Mouse (Mus musculus) limb, embryonic 11.5 days (tissue): ENCODE measurements at regions not wholly inside any gene's neighbourhood (a gene's known extent, or its start where the extent isn't known, plus 50 kb on each side); places are given as distances from the start of the nearest gene placed in this dataset.

Experiments used
- ATAC-seq: fragments of 200-750 bp; cut with Nextera tagmentation; 2 replicates; pipeline ENCODE4 v1.8.0; 2017; ENCODE audit warnings: low read depth; ENCODE audit not compliant: insufficient number of reproducible peaks, low FRiP score, low TSS enrichment
- DNase-seq: peaks from one replicate; pipeline ENCODE4 v3.0.0-alpha.2; 2015; ENCODE audit warnings: low spot score
- H3K27ac ChIP-seq: fragments of 300-500 bp; sonication (generic); replicated peaks from 2 replicates; pipeline ENCODE4 v1.5.1; 2014; ENCODE audit warnings: low read depth, mild to moderate bottlenecking, low read length
- H3K27me3 ChIP-seq: fragments of 300-500 bp; sonication (generic); 2 replicates; pipeline ENCODE4 v1.6.1; 2014; ENCODE audit warnings: mild to moderate bottlenecking, low read length, mixed read lengths; ENCODE audit not compliant: control insufficient read depth, insufficient read depth
- H3K36me3 ChIP-seq: fragments of 300-500 bp; sonication (generic); 2 replicates; pipeline ENCODE4 v1.6.1; 2014; ENCODE audit warnings: mild to moderate bottlenecking, low read length, moderate library complexity, mixed read lengths; ENCODE audit not compliant: control insufficient read depth, insufficient read depth
- H3K4me1 ChIP-seq: fragments of 300-500 bp; sonication (generic); 2 replicates; pipeline ENCODE4 v1.6.1; 2014; ENCODE audit warnings: low read length, mixed read lengths; ENCODE audit not compliant: control insufficient read depth, insufficient read depth
- H3K4me2 ChIP-seq: fragments of 300-500 bp; sonication (generic); 2 replicates; pipeline ENCODE4 v1.6.1; 2014; ENCODE audit warnings: low read depth, mild to moderate bottlenecking, moderate library complexity; ENCODE audit not compliant: severe bottlenecking
- H3K4me3 ChIP-seq: fragments of 300-500 bp; sonication (generic); 2 replicates; pipeline ENCODE4 v1.5.1; 2014; ENCODE audit warnings: low read depth, low read length
- H3K9ac ChIP-seq: fragments of 300-500 bp; sonication (generic); 2 replicates; pipeline ENCODE4 v1.6.1; 2014; ENCODE audit warnings: mild to moderate bottlenecking, low read length
- H3K9me3 ChIP-seq: fragments of 300-500 bp; sonication (generic); 2 replicates; pipeline ENCODE4 v1.6.1; 2016; ENCODE audit warnings: low read length; ENCODE audit not compliant: control insufficient read depth
- WGBS: fragments of 180-500 bp; shearing (Covaris S2); extraction: QIAGEN DNeasy Blood & Tissue Kit; methylation state at CpG from one replicate; pipeline ENCODE4 v1.1.7; 2014; 5-methylcytosine and 5-hydroxymethylcytosine counted together

- ATAC-seq (no peak), DNase-seq (no peak)
- Histone ChIP-seq H3K36me3 (no peaks in the 10 kb centered on the region), H3K4me2 (no peak overlapping the region), H3K9me3 (no peaks in the 10 kb centered on the region), H3K27me3 (no peaks in the 10 kb centered on the region), H3K4me3 (no peak overlapping the region), H3K4me1 (no peaks in the 10 kb centered on the region), H3K9ac (no peak overlapping the region), H3K27ac (no peak overlapping the region)
- 74% methylated on average over 5 of the region's 5 CpGs for WGBS
These were observed 109.1 kb upstream of the Zdhhc25 start for GRCm38 (mm10) chr15:88491091-88491366.

- Histone ChIP-seq H3K27ac (no peak overlapping the region), H3K27me3 (no peaks in the 10 kb centered on the region), H3K9me3 (no peaks in the 10 kb centered on the region), H3K9ac (no peak overlapping the region), H3K36me3 (no peaks in the 10 kb centered on the region), H3K4me1 (no peaks in the 10 kb centered on the region), H3K4me3 (no peak overlapping the region), H3K4me2 (no peak overlapping the region)
- 93% methylated on average over 7 of the region's 7 CpGs for WGBS
- DNase-seq = no peak
- ATAC-seq = no peak
These were observed 102.1 kb upstream of the Zdhhc25 start for GRCm38 (mm10) chr15:88497957-88498356.

- no peaks in the 10 kb centered on the region for H3K4me1 ChIP-seq
- H3K27me3 ChIP-seq = no peaks in the 10 kb centered on the region
- no peak overlapping the region for H3K27ac ChIP-seq
- ATAC-seq = no peak
- no peak for DNase-seq
- H3K36me3 ChIP-seq = no peaks in the 10 kb centered on the region
- no peak overlapping the region for H3K4me2 ChIP-seq
- 91% methylated on average over 2 of the region's 2 CpGs for WGBS
- H3K9ac ChIP-seq = no peak overlapping the region
- H3K9me3 ChIP-seq = no peaks in the 10 kb centered on the region
- H3K4me3 ChIP-seq = no peak overlapping the region
These were observed 97.8 kb upstream of the Zdhhc25 start for GRCm38 (mm10) chr15:88502311-88502710.

GRCm38 (mm10) chr15:88503896-88504295, 96.2 kb upstream of the Zdhhc25 start:
- Histone ChIP-seq H3K27ac (no peak overlapping the region), H3K4me3 (no peak overlapping the region), H3K9me3 (no peaks in the 10 kb centered on the region), H3K36me3 (no peaks in the 10 kb centered on the region), H3K27me3 (no peaks in the 10 kb centered on the region), H3K4me2 (no peak overlapping the region), H3K4me1 (no peaks in the 10 kb centered on the region), H3K9ac (no peak overlapping the region)
- ATAC-seq = no peak
- WGBS = 87% methylated on average over 7 of the region's 7 CpGs
- DNase-seq = no peak

DNA sequence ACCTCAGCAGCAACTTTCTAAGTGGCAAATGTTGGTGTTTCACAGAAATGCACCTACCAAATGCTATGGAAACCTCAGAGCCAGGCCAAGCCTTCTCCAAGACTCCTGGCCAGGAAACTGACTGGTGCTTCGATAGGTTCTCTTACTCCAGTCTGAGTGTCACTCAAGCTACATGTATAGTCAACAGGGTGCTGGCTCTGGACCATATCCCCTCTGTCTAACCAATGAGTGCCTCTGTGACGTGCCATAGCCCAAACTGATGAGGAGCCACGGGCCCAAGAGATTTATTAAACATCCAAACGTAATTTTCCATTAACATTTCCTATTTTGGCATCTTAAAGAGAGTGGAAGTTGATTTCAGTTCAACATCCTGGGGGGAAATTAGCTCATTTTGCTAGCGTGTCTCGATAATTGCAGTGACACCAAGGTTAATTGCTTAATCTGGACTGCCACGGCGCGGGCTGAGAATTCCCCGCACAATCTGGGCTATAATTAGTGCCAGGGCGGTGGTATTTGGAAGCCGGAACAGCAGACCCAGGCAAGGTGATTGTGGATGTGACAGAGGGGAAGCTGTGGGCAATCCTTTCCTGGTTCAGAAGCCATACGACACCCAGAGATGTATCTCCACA, 94.5 kb upstream of the Zdhhc25 start:
- no peak overlapping the region for H3K4me3 ChIP-seq
- H3K27ac ChIP-seq = no peak overlapping the region
- no peaks in the 10 kb centered on the region for H3K36me3 ChIP-seq
- H3K9me3 ChIP-seq = no peaks in the 10 kb centered on the region
- H3K4me2 ChIP-seq = no peak overlapping the region
- no peaks in the 10 kb centered on the region for H3K27me3 ChIP-seq
- 70% methylated on average over 13 of the region's 13 CpGs for WGBS
- no peak for DNase-seq
- H3K9ac ChIP-seq = no peak overlapping the region
- H3K4me1 ChIP-seq = no peaks in the 10 kb centered on the region
- ATAC-seq = no peak

DNA sequence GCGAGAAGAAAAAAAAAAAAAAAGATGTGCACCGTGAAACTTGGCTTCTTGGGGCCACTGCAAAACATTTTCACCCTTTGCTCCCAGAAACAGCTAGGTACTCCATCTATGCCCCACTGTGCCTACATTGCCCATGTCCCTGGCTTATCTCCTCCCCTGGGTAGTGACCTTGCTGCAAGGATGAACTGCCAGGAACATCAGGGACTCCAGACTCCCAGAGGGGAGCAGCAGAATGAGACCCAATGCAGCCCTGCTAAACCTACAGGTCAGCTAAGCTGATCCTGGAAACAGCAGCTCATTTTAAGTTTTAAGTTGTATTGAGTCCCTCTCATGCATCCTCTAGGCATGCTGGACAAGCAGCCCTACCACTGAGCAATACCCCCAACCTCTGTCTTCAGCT, 92.2 kb upstream of the Zdhhc25 start:
- H3K36me3 ChIP-seq = no peaks in the 10 kb centered on the region
- no peaks in the 10 kb centered on the region for H3K9me3 ChIP-seq
- H3K4me2 ChIP-seq = no peak overlapping the region
- H3K4me1 ChIP-seq = no peaks in the 10 kb centered on the region
- DNase-seq (no peak), ATAC-seq (no peak)
- no peak overlapping the region for H3K4me3 ChIP-seq
- no peaks in the 10 kb centered on the region for H3K27me3 ChIP-seq
- H3K27ac ChIP-seq = no peak overlapping the region
- WGBS = 83% methylated on average over 2 of the region's 2 CpGs
- H3K9ac ChIP-seq = no peak overlapping the region

- ATAC-seq (no peak), DNase-seq (no peak)
- Histone ChIP-seq H3K9ac (no peak overlapping the region), H3K4me1 (no peaks in the 10 kb centered on the region), H3K27me3 (no peaks in the 10 kb centered on the region), H3K4me2 (no peak overlapping the region), H3K4me3 (no peak overlapping the region), H3K36me3 (no peaks in the 10 kb centered on the region), H3K9me3 (no peaks in the 10 kb centered on the region), H3K27ac (no peak overlapping the region)
- WGBS = 90% methylated on average over 6 of the region's 6 CpGs
These were observed 91.1 kb upstream of the Zdhhc25 start for GRCm38 (mm10) chr15:88508971-88509370.

- Histone ChIP-seq H3K27ac (no peak overlapping the region), H3K36me3 (no peaks in the 10 kb centered on the region), H3K4me2 (no peak overlapping the region), H3K9ac (no peak overlapping the region), H3K9me3 (no peaks in the 10 kb centered on the region), H3K4me1 (no peaks in the 10 kb centered on the region), H3K27me3 (no peaks in the 10 kb centered on the region), H3K4me3 (no peak overlapping the region)
- ATAC-seq (no peak), DNase-seq (no peak)
- 87% methylated on average over 2 of the region's 2 CpGs for WGBS
These were observed 90.5 kb upstream of the Zdhhc25 start for GRCm38 (mm10) chr15:88509626-88510025.

GRCm38 (mm10) chr15:88514091-88514490, 86.0 kb upstream of the Zdhhc25 start:
- Histone ChIP-seq H3K4me3 (no peak overlapping the region), H3K36me3 (no peaks in the 10 kb centered on the region), H3K27ac (no peak overlapping the region), H3K9me3 (no peaks in the 10 kb centered on the region), H3K9ac (no peak overlapping the region), H3K27me3 (no peaks in the 10 kb centered on the region), H3K4me2 (no peak overlapping the region), H3K4me1 (no peaks in the 10 kb centered on the region)
- ATAC-seq (no peak), DNase-seq (no peak)
- WGBS = 95% methylated on average over 5 of the region's 5 CpGs
